Mouse (Mus musculus): ENCODE measurements around the gene Ptov1. TPM values are rescaled to one million over a fixed set of nuclear protein-coding genes. Genes with fewer than 3 reads are reported as not detected.

Gene Ptov1
- polyA plus RNA-seq, 1 experiment, result 212 TPM

GRCm38 (mm10) chr7:44908706-44909476 lies 39.3 kb upstream of the Ptov1 start:
- no peaks in the 10 kb centered on the region for H3K36me3 ChIP-seq (ENCODE audit: control insufficient read depth, insufficient read depth, low read length)
- no peak overlapping the region for H3K27ac ChIP-seq (ENCODE audit: insufficient read depth, low read depth, low read length)
- H3K27me3 ChIP-seq (replicated peaks; ENCODE audit: control insufficient read depth, insufficient read depth, low read length), result no peaks in the 10 kb centered on the region
- no peak for DNase-seq
- H3K4me3 ChIP-seq (ENCODE audit: insufficient read depth, low read depth, low read length), result no peak overlapping the region
- TF ChIP-seq CTCF (conservative IDR thresholded peaks at IDR 0.05; ENCODE audit: insufficient read depth, insufficient read length, low read depth, low read length) (no peak), POLR2A (IDR thresholded peaks at IDR 0.05; ENCODE audit: low read depth, low read length) (no peak)
- no peaks in the 10 kb centered on the region for H3K4me1 ChIP-seq (ENCODE audit: control insufficient read depth, insufficient read depth, low read length)
- WGBS, result 86% methylated on average over 15 of the region's 15 CpGs

- Histone ChIP-seq H3K27me3 (replicated peaks; ENCODE audit: control insufficient read depth, insufficient read depth, low read length) (no peaks in the 10 kb centered on the region), H3K4me1 (ENCODE audit: control insufficient read depth, insufficient read depth, low read length) (peaks cover 11% of the 10 kb centered on the region; the same call in 1 of the 2 replicates), H3K4me3 (ENCODE audit: insufficient read depth, low read depth, low read length) (no peak overlapping the region), H3K36me3 (ENCODE audit: control insufficient read depth, insufficient read depth, low read length) (no peaks in the 10 kb centered on the region), H3K27ac (ENCODE audit: insufficient read depth, low read depth, low read length) (no peak overlapping the region)
- WGBS, result 80% methylated on average over 20 of the region's 20 CpGs
- no peak for DNase-seq
- TF ChIP-seq POLR2A (IDR thresholded peaks at IDR 0.05; ENCODE audit: low read depth, low read length), result no peak
- TF ChIP-seq CTCF (conservative IDR thresholded peaks at IDR 0.05; ENCODE audit: insufficient read depth, insufficient read length, low read depth, low read length), result no peak
Measured at GRCm38 (mm10) chr7:44905430-44905829, 35.8 kb upstream of the Ptov1 start.

GRCm38 (mm10) chr7:44901230-44901722 lies 31.7 kb upstream of the Ptov1 start:
- Histone ChIP-seq H3K36me3 (ENCODE audit: control insufficient read depth, insufficient read depth, low read length) (no peaks in the 10 kb centered on the region), H3K4me1 (ENCODE audit: control insufficient read depth, insufficient read depth, low read length) (peaks cover 17% of the 10 kb centered on the region; the same call in 1 of the 2 replicates), H3K4me3 (ENCODE audit: insufficient read depth, low read depth, low read length) (peak overlapping the region; percentile 46), H3K27me3 (replicated peaks; ENCODE audit: control insufficient read depth, insufficient read depth, low read length) (no peaks in the 10 kb centered on the region), H3K27ac (ENCODE audit: insufficient read depth, low read depth, low read length) (peak overlapping the region; percentile 14; the same call in 1 of the 2 replicates)
- TF ChIP-seq POLR2A (IDR thresholded peaks at IDR 0.05; ENCODE audit: low read depth, low read length), result peak; percentile 61
- TF ChIP-seq CTCF (conservative IDR thresholded peaks at IDR 0.05; ENCODE audit: insufficient read depth, insufficient read length, low read depth, low read length), result no peak; the same call in 1 of the 2 replicates
- 21% methylated on average over 21 of the region's 21 CpGs for WGBS
- DNase-seq, result peak; percentile 58

- Histone ChIP-seq H3K4me3 (ENCODE audit: insufficient read depth, low read depth, low read length) (no peak overlapping the region), H3K27me3 (replicated peaks; ENCODE audit: control insufficient read depth, insufficient read depth, low read length) (no peaks in the 10 kb centered on the region), H3K4me1 (ENCODE audit: control insufficient read depth, insufficient read depth, low read length) (peaks cover 17% of the 10 kb centered on the region; the same call in 1 of the 2 replicates), H3K36me3 (ENCODE audit: control insufficient read depth, insufficient read depth, low read length) (no peaks in the 10 kb centered on the region), H3K27ac (ENCODE audit: insufficient read depth, low read depth, low read length) (no peak overlapping the region; the same call in 1 of the 2 replicates)
- TF ChIP-seq CTCF (conservative IDR thresholded peaks at IDR 0.05; ENCODE audit: insufficient read depth, insufficient read length, low read depth, low read length), result no peak
- peak; percentile 11 for TF ChIP-seq POLR2A (IDR thresholded peaks at IDR 0.05; ENCODE audit: low read depth, low read length)
- DNase-seq, result peak; percentile 52
- 71% methylated on average over 11 of the region's 11 CpGs for WGBS
Measured at GRCm38 (mm10) chr7:44900632-44901031, 31.0 kb upstream of the Ptov1 start.

- Histone ChIP-seq H3K27me3 (replicated peaks; ENCODE audit: control insufficient read depth, insufficient read depth, low read length) (no peaks in the 10 kb centered on the region), H3K36me3 (ENCODE audit: control insufficient read depth, insufficient read depth, low read length) (no peaks in the 10 kb centered on the region), H3K27ac (ENCODE audit: insufficient read depth, low read depth, low read length) (no peak overlapping the region), H3K4me3 (ENCODE audit: insufficient read depth, low read depth, low read length) (no peak overlapping the region), H3K4me1 (ENCODE audit: control insufficient read depth, insufficient read depth, low read length) (peaks cover 20% of the 10 kb centered on the region; the same call in 1 of the 2 replicates)
- 28% methylated on average over 19 of the region's 19 CpGs for WGBS
- TF ChIP-seq POLR2A (IDR thresholded peaks at IDR 0.05; ENCODE audit: low read depth, low read length) (no peak), CTCF (conservative IDR thresholded peaks at IDR 0.05; ENCODE audit: insufficient read depth, insufficient read length, low read depth, low read length) (peak; percentile 37; the same call in 1 of the 2 replicates)
- peak; percentile 61 for DNase-seq
Measured at GRCm38 (mm10) chr7:44898607-44899006, 29.0 kb upstream of the Ptov1 start.

- H3K27me3 ChIP-seq (replicated peaks; ENCODE audit: control insufficient read depth, insufficient read depth, low read length), result no peaks in the 10 kb centered on the region
- peaks cover 15% of the 10 kb centered on the region; the same call in 1 of the 2 replicates for H3K4me1 ChIP-seq (ENCODE audit: control insufficient read depth, insufficient read depth, low read length)
- H3K27ac ChIP-seq (ENCODE audit: insufficient read depth, low read depth, low read length), result 0 out of 2 replicates have a peak overlapping the region, but pooled peaks have one; percentile 37
- DNase-seq, result no peak
- TF ChIP-seq POLR2A (IDR thresholded peaks at IDR 0.05; ENCODE audit: low read depth, low read length) (no peak), CTCF (conservative IDR thresholded peaks at IDR 0.05; ENCODE audit: insufficient read depth, insufficient read length, low read depth, low read length) (no peak)
- WGBS, result 16% methylated on average over 10 of the region's 10 CpGs
- H3K36me3 ChIP-seq (ENCODE audit: control insufficient read depth, insufficient read depth, low read length), result no peaks in the 10 kb centered on the region
- H3K4me3 ChIP-seq (ENCODE audit: insufficient read depth, low read depth, low read length), result peak overlapping the region; percentile 66
Measured at GRCm38 (mm10) chr7:44896499-44896898, 26.9 kb upstream of the Ptov1 start.

Data from kidney, adult 2 months (tissue).